Mouse (Mus musculus) heart, postnatal 0 days (tissue): ENCODE results near the gene Gm49601.

Experiments used
- CTCF ChIP-seq: IDR thresholded peaks from 2 replicates; pipeline ENCODE4 v1.5.1; 2016; ENCODE audit warnings: antibody characterized with exemption, control low read depth, low read depth
- EP300 ChIP-seq: IDR thresholded peaks from 2 replicates; pipeline ENCODE4 v1.6.1; 2016; ENCODE audit warnings: antibody characterized with exemption, low read depth

- no peak for TF ChIP-seq EP300
- no peak for TF ChIP-seq CTCF
Measured at GRCm38 (mm10) chr16:18586906-18587546, 39.2 kb downstream of the Gm49601 start.
